Mouse (Mus musculus) C2C12 (cell line): Measurements from ENCODE around the gene Mrgbp.

Experiments used
- CTCF ChIP-seq: IDR thresholded peaks from one replicate; pipeline ENCODE4 v1.5.1; 2011; ENCODE audit not compliant: control insufficient read depth, insufficient read depth, insufficient read length
- MYOD1 ChIP-seq: IDR thresholded peaks from one replicate; pipeline ENCODE4 v1.6.1; 2011; ENCODE audit warnings: low read depth; ENCODE audit not compliant: control insufficient read depth, insufficient read length

DNA sequence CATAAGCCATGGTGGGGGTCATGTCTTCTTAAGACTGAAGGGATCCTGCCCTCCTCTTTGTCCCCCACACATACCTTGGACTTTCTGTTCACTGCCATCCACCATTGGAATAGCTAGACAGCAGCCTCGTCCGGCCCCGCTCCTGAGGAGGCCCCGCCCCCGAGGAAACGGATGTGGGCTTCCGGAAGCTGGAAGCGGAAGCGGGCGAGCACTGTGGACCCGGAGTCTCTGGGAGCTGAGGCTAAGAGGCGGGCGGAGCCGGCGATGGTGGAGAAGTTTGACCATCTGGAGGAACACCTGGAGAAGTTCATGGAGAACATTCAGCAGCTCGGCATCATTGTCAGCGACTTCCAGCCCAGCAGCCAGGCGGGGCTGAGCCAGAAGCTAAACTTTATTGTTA, 36.1 kb upstream of the Mrgbp start:
- TF ChIP-seq CTCF (no peak), MYOD1 (no peak)
